Mouse (Mus musculus): ENCODE data around the gene Fhod1. TPM values are rescaled to one million over a fixed set of nuclear protein-coding genes. Genes with fewer than 3 reads are reported as not detected.
A peak's percentile ranks its signal among the peaks of the same experiment; 100 is the strongest.

Gene Fhod1
- total RNA-seq (2021): 10 to 100 TPM; 19.7 to 26.1 TPM
- long read RNA-seq, experiment 1, partial matches to known transcripts: 6 of 8 reads
- long read RNA-seq, experiment 1, other reads (novel, unspliced or antisense): 2 of 8 reads
- long read RNA-seq, experiment 2, partial matches to known transcripts: 5 of 7 reads
- long read RNA-seq, experiment 2, other reads (novel, unspliced or antisense): 2 of 7 reads

GRCm38 (mm10) chr8:105347428-105348221 is at the start of gene Fhod1:
Gene Fhod1, minus strand, starts transcription at chr8:105347953.
- peak; percentile 95 for DNase-seq (ENCODE audit: low spot score)

DNA sequence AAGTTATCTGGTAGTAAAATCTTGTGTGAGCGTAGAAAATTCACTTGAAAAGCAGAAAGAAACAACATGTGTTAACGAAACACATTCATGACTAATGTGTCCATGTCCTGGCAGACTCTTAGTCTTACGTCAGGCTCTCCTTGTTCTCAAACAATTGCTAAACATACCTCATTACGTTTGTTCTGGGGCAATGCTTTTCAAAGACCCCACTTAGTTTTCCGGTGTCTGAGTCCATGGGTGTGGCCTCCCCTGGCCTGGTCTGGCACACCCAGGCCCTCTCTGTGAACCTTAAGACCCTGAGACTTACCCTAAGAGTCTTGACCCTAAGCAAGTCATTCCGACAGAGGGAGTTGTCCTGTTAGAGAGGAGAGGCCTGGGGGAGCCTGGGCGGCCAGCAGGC is 46.2 kb upstream of the Fhod1 start:
- DNase-seq (ENCODE audit: low spot score): peak; percentile 20

- peak; percentile 24 for DNase-seq (ENCODE audit: low spot score)
Observed at GRCm38 (mm10) chr8:105393089-105393787, 45.5 kb upstream of the Fhod1 start.

DNA sequence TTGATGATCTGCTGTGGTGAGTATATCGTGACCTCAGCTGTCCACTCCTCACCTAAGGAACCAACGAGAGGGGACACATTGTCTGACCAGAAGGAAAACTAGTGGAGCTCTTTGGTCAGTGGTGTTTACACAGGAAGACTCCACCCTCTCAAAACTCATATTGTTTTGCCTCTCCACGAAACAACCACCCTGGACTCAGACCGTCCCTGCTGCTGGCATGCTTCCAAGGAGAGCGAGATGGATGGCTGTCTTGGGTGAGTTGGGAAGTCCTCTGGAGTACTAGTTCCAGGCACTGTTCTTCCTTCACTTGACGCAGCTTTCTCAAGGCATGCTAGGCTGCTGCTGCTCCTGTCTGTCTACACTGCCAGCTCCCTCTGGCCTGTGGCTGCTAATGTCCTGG is 41.3 kb upstream of the Fhod1 start:
- DNase-seq (ENCODE audit: low spot score): no peak

GRCm38 (mm10) chr8:105387151-105387550 is 39.4 kb upstream of the Fhod1 start:
- no peak for DNase-seq (ENCODE audit: low spot score)

DNA sequence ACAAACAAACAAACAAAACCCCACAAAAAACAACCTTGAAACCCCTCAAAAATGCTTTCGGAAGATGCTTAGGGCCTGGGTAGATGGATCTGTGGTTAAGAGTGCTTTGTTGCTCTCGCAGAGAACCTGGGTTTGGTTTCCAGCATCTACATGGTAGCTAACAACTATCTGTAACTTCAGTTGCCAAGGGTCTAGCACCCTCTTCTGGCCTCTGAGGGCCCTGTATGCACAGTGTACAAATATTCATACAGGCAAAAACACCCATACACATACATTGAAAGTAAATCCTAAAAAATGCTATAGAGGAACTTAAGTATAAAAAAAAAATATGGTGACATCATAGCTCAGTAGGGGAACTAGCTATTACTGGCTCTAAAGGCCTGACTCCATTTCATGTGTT is 36.3 kb upstream of the Fhod1 start:
- no peak for DNase-seq (ENCODE audit: low spot score)

- no peak for DNase-seq (ENCODE audit: low spot score)
Observed at GRCm38 (mm10) chr8:105380308-105380707, 32.6 kb upstream of the Fhod1 start.

DNA sequence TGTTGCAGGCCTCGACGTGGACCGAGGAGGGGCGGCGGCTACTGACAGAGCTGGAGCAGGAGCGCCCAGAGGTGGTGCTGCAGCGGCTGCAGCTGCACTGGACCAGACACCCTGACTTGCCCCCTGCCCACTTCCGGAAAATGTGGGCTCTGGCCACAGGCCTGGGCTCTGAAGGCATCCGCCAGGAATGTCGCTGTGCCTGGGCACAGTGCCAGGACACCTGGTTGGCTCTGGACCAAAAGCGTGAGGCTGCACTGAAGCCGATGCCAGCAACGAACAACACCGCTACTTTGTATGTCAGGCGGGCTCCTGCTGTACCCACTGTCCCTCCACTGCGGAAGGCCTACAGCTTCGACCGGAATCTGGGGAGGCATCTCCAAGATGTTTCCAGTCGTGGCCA is 30.9 kb upstream of the Fhod1 start:
- no peak for DNase-seq (ENCODE audit: low spot score)

GRCm38 (mm10) chr8:105374513-105374966 is 26.8 kb upstream of the Fhod1 start:
- no peak for DNase-seq (ENCODE audit: low spot score)

GRCm38 (mm10) chr8:105373032-105373431 is 25.3 kb upstream of the Fhod1 start, which contains the start of gene Plekhg4:
Gene Plekhg4, plus strand, starts transcription at chr8:105373274.
- DNase-seq (ENCODE audit: low spot score): no peak

GRCm38 (mm10) chr8:105372473-105372872 is 24.7 kb upstream of the Fhod1 start:
- no peak for DNase-seq (ENCODE audit: low spot score)

GRCm38 (mm10) chr8:105367107-105367506 is 19.4 kb upstream of the Fhod1 start:
- no peak for DNase-seq (ENCODE audit: low spot score)

- no peak for DNase-seq (ENCODE audit: low spot score)
Observed at GRCm38 (mm10) chr8:105361751-105362702, 14.3 kb upstream of the Fhod1 start.

DNA sequence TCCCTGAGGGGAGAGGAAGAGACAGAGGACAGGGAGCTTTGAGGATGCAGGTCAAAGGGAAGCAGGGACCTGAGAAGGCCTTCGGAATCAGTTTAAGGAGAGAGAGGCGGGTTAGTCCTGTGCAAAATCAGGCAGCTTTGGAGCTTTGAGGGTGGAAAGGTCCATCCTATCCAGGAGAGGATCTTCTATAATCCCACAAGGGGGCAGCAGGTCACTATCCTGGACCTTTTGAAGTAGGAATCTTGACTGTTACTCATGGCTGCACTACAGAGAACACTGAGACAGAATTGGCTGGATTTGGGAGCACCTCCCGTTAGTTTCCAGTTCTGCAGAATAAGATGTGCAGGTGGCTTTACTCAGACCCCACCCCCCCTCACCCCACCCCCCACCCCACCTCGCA is 11.9 kb upstream of the Fhod1 start:
- no peak for DNase-seq (ENCODE audit: low spot score)

DNA sequence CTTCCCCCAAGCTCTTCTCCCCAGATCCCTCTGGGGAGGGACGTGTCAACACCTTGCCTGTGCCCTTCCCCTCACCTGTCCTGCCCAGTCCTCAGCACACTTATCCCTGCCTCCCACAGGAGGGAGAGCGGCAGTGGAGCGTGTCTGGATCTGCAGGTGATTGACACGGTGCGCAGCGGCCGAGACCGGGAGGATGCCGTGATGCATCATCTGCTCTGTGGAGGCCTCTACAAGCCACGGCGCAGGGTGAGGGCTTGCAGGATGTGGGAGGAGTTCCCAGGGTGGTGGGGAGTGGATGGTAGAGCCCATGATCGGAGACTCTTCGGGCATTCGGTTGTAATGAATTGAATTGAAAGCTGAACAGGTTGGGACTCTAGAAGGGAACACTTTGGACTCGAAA is 11.5 kb upstream of the Fhod1 start:
- DNase-seq (ENCODE audit: low spot score): no peak

DNA sequence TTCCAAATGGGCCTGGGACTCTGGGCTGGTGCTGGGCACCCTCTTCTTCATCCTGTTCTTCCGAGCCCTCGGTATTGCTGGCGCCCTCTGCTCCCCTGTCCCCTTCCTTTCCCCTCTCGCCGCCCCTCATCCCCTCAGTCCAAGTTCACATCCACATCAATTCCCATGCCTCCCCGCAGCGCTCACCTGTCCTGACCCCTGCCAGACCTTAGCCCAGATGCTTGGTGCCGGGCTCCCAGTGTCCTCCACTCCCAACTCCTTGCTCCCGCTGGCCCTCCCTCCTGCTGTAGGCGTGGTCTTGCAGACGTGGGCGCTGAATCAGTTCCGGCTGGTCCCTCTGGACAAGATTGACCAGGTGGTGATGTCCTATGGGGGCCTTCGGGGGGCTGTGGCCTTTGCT is 8.9 kb upstream of the Fhod1 start:
- DNase-seq (ENCODE audit: low spot score): no peak

DNA sequence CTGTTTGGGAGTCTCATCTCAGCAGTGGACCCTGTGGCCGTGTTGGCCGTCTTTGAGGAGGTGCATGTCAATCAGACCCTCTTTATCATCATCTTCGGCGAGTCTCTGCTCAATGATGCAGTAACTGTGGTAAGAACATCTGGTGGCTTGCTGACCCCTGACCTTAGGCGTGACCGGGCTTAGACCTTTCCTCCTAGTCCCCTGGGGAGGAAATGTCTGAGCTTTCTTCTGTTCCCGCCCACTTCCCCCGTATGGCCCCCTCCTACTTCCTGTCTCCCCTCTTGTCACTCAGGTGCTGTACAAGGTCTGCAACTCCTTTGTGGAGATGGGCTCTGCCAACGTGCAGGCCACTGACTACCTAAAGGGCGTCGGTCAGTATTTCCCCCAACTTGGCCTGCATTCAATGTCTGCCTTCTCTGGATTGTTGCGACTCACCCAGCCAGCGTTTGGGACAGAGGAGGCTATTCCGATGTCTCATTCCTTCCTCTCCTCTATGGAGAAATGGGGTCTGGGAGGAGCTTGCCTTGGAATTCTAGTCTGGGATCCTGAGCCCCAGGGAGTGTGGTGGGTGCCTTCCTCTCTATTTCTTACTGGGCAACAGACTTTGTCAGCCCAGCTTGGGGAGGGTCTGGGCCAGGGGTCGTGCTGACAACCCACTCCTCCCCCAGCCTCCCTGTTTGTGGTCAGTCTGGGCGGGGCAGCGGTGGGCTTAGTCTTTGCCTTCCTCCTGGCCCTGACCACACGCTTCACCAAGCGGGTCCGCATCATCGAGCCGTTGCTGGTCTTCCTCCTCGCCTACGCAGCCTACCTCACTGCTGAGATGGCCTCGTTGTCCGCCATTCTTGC is 7.6 kb upstream of the Fhod1 start:
- DNase-seq (ENCODE audit: low spot score): peak; percentile 53

- no peak for DNase-seq (ENCODE audit: low spot score)
Observed at GRCm38 (mm10) chr8:105354549-105354948, 6.8 kb upstream of the Fhod1 start.

DNA sequence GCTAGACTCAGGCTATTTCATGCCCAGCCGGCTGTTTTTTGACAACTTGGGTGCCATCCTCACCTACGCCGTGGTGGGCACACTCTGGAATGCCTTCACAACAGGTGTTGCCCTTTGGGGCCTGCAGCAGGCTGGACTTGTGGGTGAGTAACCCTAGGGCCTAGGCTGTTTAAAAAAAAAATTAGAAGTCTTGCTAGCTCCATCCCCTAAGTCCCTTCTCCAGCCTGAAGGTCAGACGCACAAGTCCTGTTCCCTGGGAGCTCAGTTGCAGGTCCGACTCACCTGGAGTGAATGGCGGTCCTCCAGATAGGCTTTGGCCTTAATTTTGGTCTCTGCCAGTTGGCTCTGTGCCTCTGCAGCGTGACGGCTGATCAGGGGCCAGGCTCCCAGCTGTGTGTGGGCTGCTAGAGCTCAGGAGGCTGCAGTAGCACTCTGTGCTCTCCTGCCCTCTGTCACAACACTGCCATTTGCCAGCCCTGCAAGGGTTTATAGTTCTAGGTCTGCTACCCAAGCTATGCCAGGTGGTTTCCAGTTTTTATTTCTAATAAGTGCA is 5.9 kb upstream of the Fhod1 start:
- DNase-seq (ENCODE audit: low spot score): no peak

DNA sequence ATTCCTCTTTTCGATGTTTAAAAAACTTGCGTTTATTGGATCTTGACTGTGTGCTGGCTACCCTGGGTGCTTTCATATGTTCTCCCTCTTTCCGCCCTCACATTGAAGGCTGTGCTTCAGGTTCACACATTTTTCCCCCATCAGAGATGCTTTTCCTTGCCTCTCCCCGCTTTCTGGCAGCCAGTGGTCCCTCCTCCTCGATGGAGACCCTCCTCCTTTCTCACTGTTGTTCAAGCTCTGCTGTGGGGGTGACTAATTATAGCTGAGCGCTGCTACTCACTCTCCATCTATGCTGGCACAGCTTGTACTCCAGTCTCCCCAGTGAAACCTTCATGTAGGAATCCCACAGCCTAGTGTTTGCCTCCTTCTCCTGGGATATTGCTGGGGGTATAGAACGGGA is 2.4 kb upstream of the Fhod1 start:
- DNase-seq (ENCODE audit: low spot score): no peak

All from gastrocnemius, adult 18-20 months (tissue).